Mouse (Mus musculus) thymus, adult 18-20 months (tissue): ENCODE results near the gene Kdelr1.
"Not testable (repeated sequence)": the region's sequence is repeated elsewhere in the genome, so short reads cannot be mapped to it uniquely, and the experiment has no call there.

Experiments used
- DNase-seq, 2 experiments: peaks; one replicate each; pipeline ENCODE4 v3.0.0; 2022; ENCODE audit warnings: mixed read lengths in 2 of 2

Gene Kdelr1

GRCm38 (mm10) chr7:45870282-45871058 lies 2.1 kb upstream of the Kdelr1 start:
- DNase-seq: no peak

- DNase-seq: peak; percentile 38 to 43
Measured at GRCm38 (mm10) chr7:45873061-45873947, 732 bp downstream of the Kdelr1 start.

- DNase-seq: no peak
Measured at GRCm38 (mm10) chr7:45876895-45877294, 4.3 kb downstream of the Kdelr1 start.

- not testable (repeated sequence) for DNase-seq
Measured at GRCm38 (mm10) chr7:45878278-45878677, 5.7 kb downstream of the Kdelr1 start, which contains the start of gene Grin2d. Gene Grin2d, minus strand, starts transcription at chr7:45878378.

- no peak for DNase-seq
Measured at GRCm38 (mm10) chr7:45880531-45880930, 8.0 kb downstream of the Kdelr1 start.

GRCm38 (mm10) chr7:45881011-45881410 lies 8.4 kb downstream of the Kdelr1 start:
- DNase-seq: no peak

- DNase-seq: peak in 1 of 2 experiments; percentile 2
Measured at GRCm38 (mm10) chr7:45887246-45887645, 14.7 kb downstream of the Kdelr1 start.

GRCm38 (mm10) chr7:45892651-45893050 lies 20.1 kb downstream of the Kdelr1 start:
- DNase-seq: peak in 1 of 2 experiments; percentile 2

GRCm38 (mm10) chr7:45895931-45896516 lies 23.5 kb downstream of the Kdelr1 start:
- DNase-seq: peak in 1 of 2 experiments; percentile 21

- peak; percentile 88 to 95 for DNase-seq
Measured at GRCm38 (mm10) chr7:45896517-45897257, 24.1 kb downstream of the Kdelr1 start, which contains the start of the genes Syngr4 and Tmem143. Gene Syngr4, minus strand, starts transcription at chr7:45896714. Gene Tmem143, plus strand, starts transcription at chr7:45896941.

- peak; percentile 30 to 64 for DNase-seq
Measured at GRCm38 (mm10) chr7:45897258-45897757, 24.7 kb downstream of the Kdelr1 start.

GRCm38 (mm10) chr7:45898125-45898524 lies 25.6 kb downstream of the Kdelr1 start:
- DNase-seq: peak in 1 of 2 experiments; percentile 26

GRCm38 (mm10) chr7:45901562-45901961 lies 29.0 kb downstream of the Kdelr1 start:
- no peak for DNase-seq

- DNase-seq: no peak
Measured at GRCm38 (mm10) chr7:45902481-45903002, 30.0 kb downstream of the Kdelr1 start.

GRCm38 (mm10) chr7:45906622-45907021 lies 34.0 kb downstream of the Kdelr1 start:
- DNase-seq: no peak

- DNase-seq: no peak
Measured at GRCm38 (mm10) chr7:45908384-45908783, 35.8 kb downstream of the Kdelr1 start.

GRCm38 (mm10) chr7:45909145-45909544 lies 36.6 kb downstream of the Kdelr1 start:
- no peak for DNase-seq

GRCm38 (mm10) chr7:45914067-45914466 lies 41.5 kb downstream of the Kdelr1 start:
- DNase-seq: no peak

- no peak for DNase-seq
Measured at GRCm38 (mm10) chr7:45915011-45915410, 42.4 kb downstream of the Kdelr1 start.

- DNase-seq: peak; percentile 84 to 88
Measured at GRCm38 (mm10) chr7:45916056-45917003, 43.8 kb downstream of the Kdelr1 start.
